Mouse (Mus musculus) bone marrow macrophage, adult 2 months (primary cell): ENCODE results near the gene Psma5. TPM values are rescaled to one million over a fixed set of nuclear protein-coding genes. Genes with fewer than 3 reads are reported as not detected.

Experiments used
- H3K27ac ChIP-seq: 2 replicates; pipeline ENCODE4 v1.5.1; 2012; ENCODE audit warnings: low read depth, low read length; ENCODE audit not compliant: insufficient read depth
- H3K4me1 ChIP-seq: 2 replicates; pipeline ENCODE4 v1.6.1; 2012; ENCODE audit warnings: low read length; ENCODE audit not compliant: control insufficient read depth, insufficient read depth
- H3K4me3 ChIP-seq: 2 replicates; pipeline ENCODE4 v1.5.1; 2012; ENCODE audit warnings: mild to moderate bottlenecking, low read length, moderate library complexity; ENCODE audit not compliant: insufficient read depth
- CTCF ChIP-seq: IDR thresholded peaks from 2 replicates; pipeline ENCODE4 v1.5.1; 2012; ENCODE audit warnings: low read depth, mild to moderate bottlenecking, low read length, moderate library complexity
- POLR2A ChIP-seq: IDR thresholded peaks from 2 replicates; pipeline ENCODE4 v1.6.1; 2012; ENCODE audit warnings: mild to moderate bottlenecking, low read depth, low read length, borderline replicate concordance
- polyA plus RNA-seq: library from polyadenylated mRNA; stranded (reverse); fragments of >200 nt; gene quantifications from 2 replicates; pipeline ENCODE4 v1.2.4, GENCODE M21; 2012; ENCODE audit not compliant: missing spikeins, insufficient read depth, insufficient read length

Psma5 gene
- polyA plus RNA-seq, 1 experiment = 128 TPM

GRCm38 (mm10) chr3:108291036-108291799 lies 34.5 kb downstream of the Psma5 start:
- Histone ChIP-seq H3K4me1 (peaks cover 62% of the 10 kb centered on the region), H3K4me3 (no peak overlapping the region), H3K27ac (no peak overlapping the region)
- no peak for TF ChIP-seq POLR2A
- TF ChIP-seq CTCF = no peak

- Histone ChIP-seq H3K4me3 (no peak overlapping the region), H3K4me1 (peaks cover 56% of the 10 kb centered on the region), H3K27ac (no peak overlapping the region)
- TF ChIP-seq POLR2A (no peak), CTCF (no peak)
Measured at GRCm38 (mm10) chr3:108294398-108294797, 37.7 kb downstream of the Psma5 start.

GRCm38 (mm10) chr3:108295379-108296219 lies 38.9 kb downstream of the Psma5 start:
- Histone ChIP-seq H3K4me3 (peak overlapping the region; percentile 28), H3K27ac (peak overlapping the region; percentile 86), H3K4me1 (peaks cover 52% of the 10 kb centered on the region)
- no peak for TF ChIP-seq POLR2A
- no peak for TF ChIP-seq CTCF

GRCm38 (mm10) chr3:108296220-108297049 lies 39.7 kb downstream of the Psma5 start:
- peaks cover 44% of the 10 kb centered on the region for H3K4me1 ChIP-seq
- peak overlapping the region; percentile 86 for H3K27ac ChIP-seq
- TF ChIP-seq POLR2A = no peak
- H3K4me3 ChIP-seq = peak overlapping the region; percentile 28

- Histone ChIP-seq H3K27ac (peak overlapping the region; percentile 86), H3K4me1 (peaks cover 43% of the 10 kb centered on the region), H3K4me3 (no peak overlapping the region)
- TF ChIP-seq POLR2A (no peak), CTCF (no peak)
Measured at GRCm38 (mm10) chr3:108297050-108297419, 40.3 kb downstream of the Psma5 start.

- peaks cover 43% of the 10 kb centered on the region for H3K4me1 ChIP-seq
- no peak overlapping the region for H3K4me3 ChIP-seq
- no peak for TF ChIP-seq CTCF
- no peak for TF ChIP-seq POLR2A
- H3K27ac ChIP-seq = peak overlapping the region; percentile 2
Measured at GRCm38 (mm10) chr3:108297603-108298553, 41.2 kb downstream of the Psma5 start.

GRCm38 (mm10) chr3:108300455-108301030 lies 43.8 kb downstream of the Psma5 start:
- H3K4me3 ChIP-seq = no peak overlapping the region
- TF ChIP-seq CTCF (no peak), POLR2A (no peak)
- no peak overlapping the region for H3K27ac ChIP-seq
- peaks cover 43% of the 10 kb centered on the region for H3K4me1 ChIP-seq

GRCm38 (mm10) chr3:108303683-108304082 lies 47.0 kb downstream of the Psma5 start:
- no peak for TF ChIP-seq POLR2A
- no peak for TF ChIP-seq CTCF
- Histone ChIP-seq H3K4me1 (peaks cover 31% of the 10 kb centered on the region), H3K27ac (no peak overlapping the region), H3K4me3 (no peak overlapping the region)

- no peak overlapping the region for H3K4me3 ChIP-seq
- TF ChIP-seq POLR2A (no peak), CTCF (no peak)
Measured at GRCm38 (mm10) chr3:108304747-108305146, 48.0 kb downstream of the Psma5 start.

More at GRCm38 (mm10) chr3:108304747-108305146, 48.0 kb downstream of the Psma5 start:
- no peak overlapping the region for H3K27ac ChIP-seq
- H3K4me1 ChIP-seq = peaks cover 25% of the 10 kb centered on the region
